Comparison of ENCODE assay signal across 9 mouse cellular contexts in the genomic region with DNA sequence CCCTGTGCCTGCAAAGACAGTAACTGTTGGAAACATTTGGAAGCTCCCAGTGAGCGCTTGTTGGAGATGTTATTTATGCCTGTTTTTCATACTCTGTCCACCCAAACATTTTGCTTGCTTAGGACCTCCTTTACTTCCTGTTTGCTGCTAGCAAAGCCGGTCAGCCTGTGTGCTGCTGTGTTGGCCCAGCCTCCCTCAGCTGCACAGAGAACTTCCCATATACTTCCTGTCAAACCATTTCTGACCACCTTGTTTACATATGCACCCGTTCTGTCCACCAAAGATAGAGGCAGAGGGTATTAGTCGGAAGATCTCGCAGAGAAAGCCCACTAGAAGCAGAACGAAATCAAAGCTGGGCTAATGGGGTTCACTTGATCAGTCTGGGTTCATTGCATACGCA. TPM values are rescaled to one million over a fixed set of nuclear protein-coding genes. Genes with fewer than 3 reads are reported as not detected.
A peak's percentile ranks its signal among the peaks of the same experiment; 100 is the strongest.
DNase-seq lines count a peak whose midpoint lies in the region; ATAC-seq and TF ChIP-seq lines count a peak whose summit lies in the region.
"Had no signal": no experiment of that assay in that cellular context is flagged by ENCODE, and none has a peak within 500 bp of the region (broad histone marks: within the 10 kb centered on the region; RNA-seq: fewer than 3 reads in every experiment).

No protein-coding gene starts in this region.

- H3K27ac ChIP-seq in kidney, adult 2 months (ENCODE audit: insufficient read depth, low read depth, low read length), result no peak overlapping the region
- peak overlapping the region; percentile 62 for H3K27ac ChIP-seq in cortical plate, adult 2 months (ENCODE audit: insufficient read depth, low read length)
- peak overlapping the region; percentile 88 for H3K27ac ChIP-seq in liver, postnatal 0 days (ENCODE audit: low read depth)
- H3K27ac ChIP-seq: left cerebral cortex, adult 2 months had no signal

- no peaks in the 10 kb centered on the region for H3K4me1 ChIP-seq in kidney, adult 2 months (ENCODE audit: control insufficient read depth, insufficient read depth, low read length)
- no peaks in the 10 kb centered on the region for H3K4me1 ChIP-seq in cortical plate, adult 2 months (ENCODE audit: control insufficient read depth, insufficient read depth, low read length)
- H3K4me1 ChIP-seq in liver, postnatal 0 days (ENCODE audit: insufficient read depth), result peaks cover 32% of the 10 kb centered on the region

- 59% methylated on average over 7 of the region's 7 CpGs for whole genome bisulfite sequencing in kidney, adult 2 months
- 21% methylated on average over 7 of the region's 7 CpGs for WGBS in liver, postnatal 0 days (ENCODE audit: insufficient replicate concordance)

- no peaks in the 10 kb centered on the region for H3K9me3 ChIP-seq in liver, postnatal 0 days (ENCODE audit: low read length)

- H3K27me3 ChIP-seq in kidney, adult 2 months (replicated peaks; ENCODE audit: control insufficient read depth, insufficient read depth, low read length), result no peaks in the 10 kb centered on the region
- H3K27me3 ChIP-seq in liver, postnatal 0 days (ENCODE audit: insufficient read depth, low read length), result no peaks in the 10 kb centered on the region

- H3K36me3 ChIP-seq in kidney, adult 2 months (ENCODE audit: control insufficient read depth, insufficient read depth, low read length), result no peaks in the 10 kb centered on the region
- no peaks in the 10 kb centered on the region for H3K36me3 ChIP-seq in liver, postnatal 0 days (replicated peaks; ENCODE audit: insufficient read depth, low read length)

- H3K4me3 ChIP-seq in kidney, adult 2 months (ENCODE audit: insufficient read depth, low read depth, low read length), result no peak overlapping the region
- no peak overlapping the region for H3K4me3 ChIP-seq in cortical plate, adult 2 months (ENCODE audit: insufficient read depth, low read length)
- H3K4me3 ChIP-seq in liver, postnatal 0 days (ENCODE audit: low read depth, low read length), result no peak overlapping the region
- H3K4me3 ChIP-seq: left cerebral cortex, adult 2 months had no signal

- TF ChIP-seq EP300 in liver, postnatal 0 days (IDR thresholded peaks at IDR 0.05; ENCODE audit: low read depth), result no peak

- DNase-seq in kidney, adult 2 months, result peak; percentile 33
- no peak for DNase-seq in kidney, adult 8-10 months
- peak; percentile 31 for DNase-seq in liver, postnatal 0 days
- DNase-seq in spleen, postnatal 14 days (ENCODE audit: low spot score in 2 of 2), result peak; percentile 15 to 28
- DNase-seq in layer of hippocampus, postnatal 36 days, result no peak
- DNase-seq in ovary, adult 18-20 months (ENCODE audit: low spot score), result no peak
- DNase-seq in retina, embryonic 14.5 days (ENCODE audit: low spot score), result no peak

- ATAC-seq in liver, postnatal 0 days, result peak; percentile 63

- no peak for TF ChIP-seq POLR2A in kidney, adult 2 months (IDR thresholded peaks at IDR 0.05; ENCODE audit: low read depth, low read length)
- TF ChIP-seq POLR2A in cortical plate, adult 2 months (IDR thresholded peaks at IDR 0.05; ENCODE audit: extremely low read depth, insufficient read depth, low read length), result no peak

- peak overlapping the region; percentile 36 for H3K4me2 ChIP-seq in liver, postnatal 0 days (ENCODE audit: low read depth, low read length)

- no peak for TF ChIP-seq CTCF in kidney, adult 2 months (conservative IDR thresholded peaks at IDR 0.05; ENCODE audit: insufficient read depth, insufficient read length, low read depth, low read length)
- no peak for TF ChIP-seq CTCF in cortical plate, adult 2 months (IDR thresholded peaks at IDR 0.05; ENCODE audit: extremely low read depth, insufficient read depth, low read length)
- no peak for TF ChIP-seq CTCF in liver, postnatal 0 days (IDR thresholded peaks at IDR 0.05; ENCODE audit: low read depth)

- H3K9ac ChIP-seq in liver, postnatal 0 days (replicated peaks), result no peak overlapping the region

RNA-seq across cellular contexts. Expression of a gene that starts 6.2 kb away (rescaled TPM):
- 38.6 and 55.6 TPM in 2 replicates for polyA plus RNA-seq in kidney, adult 2 months (2012; rRNA removed)
- polyA plus RNA-seq in cortical plate, adult 2 months (2012; rRNA removed), result 92.4 and 105 TPM in 2 replicates
- polyA plus RNA-seq in liver, postnatal 0 days (2015; fragmentation: Nextera tagmentation; extraction: Ambion mirVana), result 116 and 129 TPM in 2 replicates
- total RNA-seq in layer of hippocampus, postnatal 36 days (2021), result 100 to 1,000 TPM; 343 to 347 TPM

Comparison
In these comparisons a context has a peak if more than half of its experiments do, and no peak if none do; other contexts are left out.
1. DNase-seq: peak in kidney, adult 2 months (single experiment), liver, postnatal 0 days (single experiment) and spleen, postnatal 14 days (2 of 2); none in kidney, adult 8-10 months (0 of 2), layer of hippocampus, postnatal 36 days (0 of 2), ovary, adult 18-20 months (single experiment) and retina, embryonic 14.5 days (single experiment).